Mouse (Mus musculus) G1E (cell line): ENCODE measurements around the gene Yeats4. TPM values are rescaled to one million over a fixed set of nuclear protein-coding genes. Genes with fewer than 3 reads are reported as not detected.
A peak's percentile ranks its signal among the peaks of the same experiment; 100 is the strongest.

Source experiments
- ATAC-seq: 2 replicates; pipeline ENCODE4 v1.8.0; 2016; ENCODE audit warnings: mild to moderate bottlenecking; ENCODE audit not compliant: insufficient number of reproducible peaks, poor library complexity, low FRiP score, severe bottlenecking; ENCODE audit errors: extremely low read depth
- DNase-seq: peaks from one replicate; pipeline ENCODE4 v3.0.0; 2012; ENCODE audit warnings: low spot score
- H3K27me3 ChIP-seq: 2 replicates; pipeline ENCODE4 v1.6.1; 2012; ENCODE audit warnings: mild to moderate bottlenecking, low read length, inconsistent platforms; ENCODE audit not compliant: insufficient read depth
- H3K36me3 ChIP-seq: replicated peaks from 2 replicates; pipeline ENCODE3; 2012; ENCODE audit warnings: mild to moderate bottlenecking, inconsistent platforms
- H3K4me1 ChIP-seq: 2 replicates; pipeline ENCODE4 v1.6.1; 2012; ENCODE audit warnings: low read depth, low read length, inconsistent platforms, mixed read lengths; ENCODE audit not compliant: insufficient read depth
- H3K4me3 ChIP-seq: 2 replicates; pipeline ENCODE4 v1.5.1; 2012; ENCODE audit warnings: low read depth, mild to moderate bottlenecking, inconsistent platforms, low read length, moderate library complexity, mixed read lengths
- H3K9me3 ChIP-seq: replicated peaks from 2 replicates; pipeline ENCODE4 v1.6.1; 2012; ENCODE audit warnings: inconsistent platforms
- CTCF ChIP-seq: IDR thresholded peaks from 2 replicates; pipeline ENCODE4 v1.5.1; 2012; ENCODE audit warnings: low read depth, low read length, inconsistent platforms, mixed read lengths
- GATA1 ChIP-seq: IDR thresholded peaks from 2 replicates; pipeline ENCODE4 v1.6.1; 2012; ENCODE audit warnings: borderline replicate concordance, low read length, inconsistent platforms, mixed read lengths
- GATA2 ChIP-seq: IDR thresholded peaks from 2 replicates; pipeline ENCODE4 v1.6.1; 2012; ENCODE audit warnings: low read depth, low read length, inconsistent platforms, borderline replicate concordance
- POLR2AphosphoS5 ChIP-seq: IDR thresholded peaks from 2 replicates; pipeline ENCODE4 v1.6.1; 2012; ENCODE audit warnings: low read depth, low read length, inconsistent platforms; ENCODE audit not compliant: insufficient replicate concordance
- TAL1 ChIP-seq: conservative IDR thresholded peaks from 2 replicates; pipeline ENCODE4 v1.6.1; 2012; ENCODE audit warnings: low read depth, low read length, inconsistent platforms, mixed read lengths
- polyA plus RNA-seq: library from polyadenylated mRNA; stranded (reverse); fragments of >175 nt; gene quantifications from 2 replicates; pipeline ENCODE4 v1.2.3, GENCODE M21; 2012
- total RNA-seq, 2 experiments: library from RNA; stranded (forward) in 1 of 2; stranded (reverse) in 1 of 2; fragments of 200-1000 nt in 1 of 2; fragments of >200 nt in 1 of 2; fragmentation: Nextera tagmentation in 1 of 2; gene quantifications; 2 replicates each; pipeline ENCODE4 v1.2.3; 2014 to 2017

Yeats4 gene
- total and polyA plus RNA-seq, 3 experiments = 34.2 to 83.9 (median 75.8) TPM

DNA sequence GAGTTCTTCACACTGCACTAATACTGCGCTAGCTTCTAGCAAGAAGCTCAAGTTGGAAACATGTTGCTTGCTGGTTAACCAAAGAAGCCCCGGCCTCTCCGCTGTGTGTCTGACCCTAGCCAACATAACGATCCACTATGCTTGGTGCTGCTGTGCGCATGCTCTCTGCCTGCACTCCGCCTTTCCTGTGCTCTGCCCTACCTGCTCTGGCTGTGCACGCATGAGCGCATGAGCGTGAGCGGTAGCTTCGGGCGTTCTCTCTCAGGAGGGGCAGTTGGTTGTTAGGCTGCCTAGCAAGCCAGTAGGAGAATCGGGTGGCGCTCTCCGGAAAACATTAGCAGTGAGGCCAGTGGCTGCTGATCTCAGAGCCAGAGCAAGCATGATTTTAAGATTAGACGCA lies 5.5 kb upstream of the Yeats4 start:
- peaks cover 6% of the 10 kb centered on the region for H3K4me1 ChIP-seq
- peaks cover 21% of the 10 kb centered on the region for H3K27me3 ChIP-seq
- no peak overlapping the region for H3K4me3 ChIP-seq
- TF ChIP-seq CTCF (no peak), TAL1 (no peak), GATA1 (no peak), GATA2 (no peak), POLR2AphosphoS5 (no peak)
- no peak for ATAC-seq
- DNase-seq = no peak
- H3K9me3 ChIP-seq = no peaks in the 10 kb centered on the region
- H3K36me3 ChIP-seq = no peaks in the 10 kb centered on the region

DNA sequence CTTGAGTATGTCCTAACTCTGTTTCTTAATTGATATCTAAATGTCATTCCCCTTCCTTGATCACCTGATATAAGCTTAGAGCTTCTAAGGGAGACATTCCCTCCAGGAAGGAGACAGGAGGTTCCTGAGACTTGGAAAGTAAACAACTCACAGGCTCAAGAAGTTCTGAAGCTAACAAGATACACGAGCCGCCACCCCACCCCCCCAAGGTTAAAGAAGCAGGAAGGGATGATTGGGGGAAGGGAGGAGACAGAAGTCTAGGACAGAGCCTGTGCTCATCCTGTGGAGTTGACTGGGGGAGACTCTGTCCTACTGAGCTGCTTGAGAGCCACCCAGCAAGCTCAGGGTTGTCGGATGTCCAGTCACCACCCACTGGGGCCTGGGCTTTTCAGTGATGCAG lies 1.7 kb upstream of the Yeats4 start:
- Histone ChIP-seq H3K9me3 (no peaks in the 10 kb centered on the region), H3K36me3 (peaks cover 21% of the 10 kb centered on the region), H3K4me1 (peaks cover 28% of the 10 kb centered on the region), H3K27me3 (peaks cover 14% of the 10 kb centered on the region), H3K4me3 (no peak overlapping the region)
- DNase-seq (no peak), ATAC-seq (no peak)
- TF ChIP-seq GATA1 (no peak), TAL1 (no peak), POLR2AphosphoS5 (no peak), GATA2 (no peak)

DNA sequence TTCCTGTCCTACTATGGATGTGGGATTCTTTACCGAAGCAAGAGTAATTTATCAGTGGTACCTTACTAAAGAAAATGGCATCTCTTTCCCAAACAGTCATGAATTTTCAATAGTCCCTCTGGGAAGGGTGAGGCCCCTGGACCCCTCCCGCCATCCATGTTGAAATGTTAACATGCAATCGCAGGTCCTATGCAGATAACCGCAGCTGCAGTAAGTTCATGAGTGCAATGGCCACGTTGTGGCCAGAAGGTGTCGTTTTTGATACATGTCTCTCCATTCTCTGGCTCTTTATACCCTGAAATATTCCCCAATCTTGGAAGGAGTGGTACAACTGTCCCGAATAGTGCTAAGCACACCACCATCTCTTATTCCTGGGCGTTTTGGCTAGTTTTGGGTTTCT lies 787 bp upstream of the Yeats4 start:
- no peak for DNase-seq
- peaks cover 30% of the 10 kb centered on the region for H3K36me3 ChIP-seq
- peaks cover 10% of the 10 kb centered on the region for H3K27me3 ChIP-seq
- H3K9me3 ChIP-seq = no peaks in the 10 kb centered on the region
- no peak for ATAC-seq
- peaks cover 28% of the 10 kb centered on the region for H3K4me1 ChIP-seq
- TF ChIP-seq TAL1 = no peak
- no peak for TF ChIP-seq GATA2
- TF ChIP-seq GATA1 = no peak
- no peak for TF ChIP-seq POLR2AphosphoS5
- no peak for TF ChIP-seq CTCF
- H3K4me3 ChIP-seq = peak overlapping the region; percentile 83; the same call in 1 of the 2 replicates

DNA sequence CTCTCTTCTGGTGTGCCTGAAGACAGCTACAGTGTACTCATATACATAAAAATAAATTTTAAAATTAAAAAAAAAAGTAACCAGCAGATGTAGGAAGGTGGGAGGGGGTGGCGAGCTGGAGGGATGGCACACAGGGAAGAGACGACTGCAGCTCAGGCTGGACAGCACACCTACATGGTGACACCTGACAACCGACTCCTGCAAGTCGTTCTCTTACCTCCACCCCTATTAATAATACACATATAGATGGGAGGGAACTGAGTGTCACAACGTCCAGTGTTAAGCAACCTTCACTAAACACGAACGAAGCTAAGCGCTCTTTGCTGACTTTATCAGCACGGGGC lies 577 bp downstream of the Yeats4 start:
- Histone ChIP-seq H3K4me1 (peaks cover 28% of the 10 kb centered on the region), H3K27me3 (0 out of 2 replicates have a peak, but pooled peaks cover 4% of the 10 kb centered on the region), H3K36me3 (peaks cover 40% of the 10 kb centered on the region), H3K9me3 (no peaks in the 10 kb centered on the region), H3K4me3 (peak overlapping the region; percentile 83)
- DNase-seq = no peak
- no peak for ATAC-seq
- TF ChIP-seq POLR2AphosphoS5 (no peak), CTCF (no peak), TAL1 (no peak), GATA2 (no peak), GATA1 (no peak)

DNA sequence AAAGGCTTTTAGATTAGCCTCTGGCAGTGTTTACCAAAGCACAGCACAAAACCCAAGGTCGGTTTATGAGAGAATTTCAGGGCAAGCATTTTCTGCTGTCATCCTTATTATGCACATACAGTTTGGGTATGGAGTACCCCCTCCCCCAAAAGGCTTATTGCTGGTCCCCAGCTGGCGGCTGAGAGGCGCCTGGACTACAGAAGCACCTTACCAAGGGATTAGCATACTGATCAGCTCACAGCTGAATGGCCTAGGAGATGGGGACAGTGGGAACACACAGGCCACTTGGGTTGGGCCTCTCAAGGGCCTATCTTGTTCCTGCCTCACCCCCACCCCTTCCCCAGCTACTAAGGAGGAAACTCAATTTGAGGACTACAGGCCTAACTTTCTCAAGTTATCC lies 1.5 kb downstream of the Yeats4 start:
- Histone ChIP-seq H3K9me3 (no peaks in the 10 kb centered on the region), H3K4me3 (peak overlapping the region; percentile 10; the same call in 1 of the 2 replicates), H3K4me1 (peaks cover 28% of the 10 kb centered on the region), H3K36me3 (peaks cover 50% of the 10 kb centered on the region), H3K27me3 (0 out of 2 replicates have a peak, but pooled peaks cover 4% of the 10 kb centered on the region)
- DNase-seq (no peak), ATAC-seq (no peak)
- TF ChIP-seq POLR2AphosphoS5 (no peak), CTCF (no peak), TAL1 (no peak), GATA2 (no peak), GATA1 (no peak)

DNA sequence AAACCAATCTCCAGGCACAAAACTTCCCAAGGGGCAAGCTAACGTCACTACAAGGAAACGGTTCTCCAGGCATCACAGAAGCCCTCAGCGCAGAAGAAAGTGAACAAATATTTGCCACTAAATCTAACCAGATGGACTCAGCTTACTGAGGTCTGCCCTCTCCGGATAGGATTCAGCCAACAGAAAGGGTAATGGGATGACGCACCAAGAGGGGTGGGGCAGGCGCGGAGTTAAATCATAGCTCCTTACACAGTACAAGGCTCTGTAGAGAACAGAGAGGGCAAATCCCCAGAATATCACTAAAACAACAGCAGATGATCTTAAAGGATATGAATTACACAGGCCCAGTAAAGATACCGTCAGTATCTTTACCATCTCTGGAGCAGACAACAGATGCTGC lies 6.0 kb downstream of the Yeats4 start:
- Histone ChIP-seq H3K9me3 (no peaks in the 10 kb centered on the region), H3K4me3 (no peak overlapping the region), H3K36me3 (peaks cover 88% of the 10 kb centered on the region), H3K27me3 (no peaks in the 10 kb centered on the region), H3K4me1 (peaks cover 25% of the 10 kb centered on the region)
- ATAC-seq (no peak), DNase-seq (no peak)
- TF ChIP-seq GATA2 (no peak), CTCF (no peak), POLR2AphosphoS5 (no peak), TAL1 (no peak), GATA1 (no peak)

DNA sequence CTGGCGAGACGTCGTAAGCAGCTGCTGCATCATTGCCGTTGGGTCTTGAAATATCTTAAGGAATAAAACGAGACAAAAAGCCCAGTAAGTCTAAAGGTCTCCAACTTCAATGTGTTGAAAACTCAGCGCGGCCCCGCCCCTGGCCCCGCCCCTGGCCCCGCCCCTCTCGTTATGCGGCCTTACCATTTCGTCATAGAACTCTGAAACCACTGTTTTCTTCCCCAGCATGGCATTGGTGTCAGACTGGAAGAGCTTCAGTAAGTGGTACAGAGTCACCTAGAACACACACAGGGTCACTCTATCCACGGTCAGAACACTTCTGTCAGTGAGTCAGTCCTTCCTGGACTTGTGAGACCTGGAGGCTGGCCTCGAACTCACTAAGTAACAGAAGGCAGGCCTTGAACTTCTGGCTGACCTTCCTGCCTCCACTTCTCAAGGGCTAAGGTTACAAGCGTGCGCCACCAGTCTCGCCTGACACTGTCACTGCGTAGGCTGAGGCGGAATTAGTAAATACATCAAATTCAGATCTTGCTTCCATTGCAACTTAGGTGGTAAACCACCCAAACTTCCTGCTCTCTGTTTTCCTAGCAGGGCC lies 7.0 kb downstream of the Yeats4 start:
- Histone ChIP-seq H3K27me3 (no peaks in the 10 kb centered on the region), H3K9me3 (no peaks in the 10 kb centered on the region), H3K4me3 (no peak overlapping the region), H3K36me3 (peaks cover 89% of the 10 kb centered on the region), H3K4me1 (peaks cover 16% of the 10 kb centered on the region)
- ATAC-seq (no peak), DNase-seq (peak; percentile 10)
- TF ChIP-seq CTCF = no peak
- TF ChIP-seq GATA1 = no peak
- TF ChIP-seq POLR2AphosphoS5 = no peak
- no peak for TF ChIP-seq TAL1
- no peak for TF ChIP-seq GATA2
